Mouse (Mus musculus) lung, postnatal 0 days (tissue): ENCODE results near the gene Abcc9.

Experiments used
- CTCF ChIP-seq: IDR thresholded peaks from 2 replicates; pipeline ENCODE4 v1.5.1; 2016; ENCODE audit warnings: antibody characterized with exemption, mild to moderate bottlenecking
- EP300 ChIP-seq: IDR thresholded peaks from 2 replicates; pipeline ENCODE4 v1.6.1; 2016; ENCODE audit warnings: antibody characterized with exemption, mild to moderate bottlenecking, control low read depth

- TF ChIP-seq EP300 (no peak), CTCF (no peak)
These were observed 143.1 kb downstream of the Abcc9 start for GRCm38 (mm10) chr6:142558772-142559679.
